Mouse (Mus musculus): Measurements from ENCODE around the gene Cyb5r4. TPM values are rescaled to one million over a fixed set of nuclear protein-coding genes. Genes with fewer than 3 reads are reported as not detected.
"Not testable (repeated sequence)": the region's sequence is repeated elsewhere in the genome, so short reads cannot be mapped to it uniquely, and the experiment has no call there.

Gene Cyb5r4
- total RNA-seq (2014; rRNA removed) (29.9 and 31.6 TPM in 2 replicates), polyA plus RNA-seq (2015; fragmentation: Nextera tagmentation; extraction: Ambion mirVana) (31.0 and 33.0 TPM in 2 replicates)

GRCm38 (mm10) chr9:87021778-87022523 is at the start of gene Cyb5r4:
Cyb5r4 (plus strand) TSS chr9:87022014.
- peak within 1 kb of the TSS; percentile 73 for H3K27ac ChIP-seq (ENCODE audit: low read depth, low read length)
- ATAC-seq (ENCODE audit: low FRiP score) (peak; percentile 100), DNase-seq (ENCODE audit: low spot score) (peak; percentile 97)
- H3K4me1 ChIP-seq (ENCODE audit: insufficient read depth, low read length), result peaks cover 9% of the 10 kb centered on the region
- H3K9me3 ChIP-seq (ENCODE audit: low read length), result no peaks in the 10 kb centered on the region
- under 1% methylated on average over 52 of the region's 52 CpGs for WGBS
- H3K4me2 ChIP-seq (ENCODE audit: low read depth, low read length, poor library complexity, severe bottlenecking), result peak within 1 kb of the TSS; percentile 49
- no peaks in the 10 kb centered on the region for H3K27me3 ChIP-seq (ENCODE audit: insufficient read depth, low read length)
- H3K9ac ChIP-seq (replicated peaks; ENCODE audit: low read length, poor library complexity, severe bottlenecking), result peak within 1 kb of the TSS; percentile 71
- TF ChIP-seq CTCF (IDR thresholded peaks at IDR 0.05), result no peak
- no peaks in the 10 kb centered on the region for H3K36me3 ChIP-seq (ENCODE audit: insufficient read depth, low read length)
- peak within 1 kb of the TSS; percentile 82 for H3K4me3 ChIP-seq (ENCODE audit: low read depth, low read length)

GRCm38 (mm10) chr9:86972471-86972870 is 49.3 kb upstream of the Cyb5r4 start:
- not testable (repeated sequence) for H3K9me3 ChIP-seq (ENCODE audit: low read length); ATAC-seq (ENCODE audit: low FRiP score); DNase-seq (ENCODE audit: low spot score); H3K4me1 ChIP-seq (ENCODE audit: insufficient read depth, low read length); H3K4me2 ChIP-seq (ENCODE audit: low read depth, low read length, poor library complexity, severe bottlenecking); H3K27ac ChIP-seq (ENCODE audit: low read depth, low read length); H3K36me3 ChIP-seq (ENCODE audit: insufficient read depth, low read length); H3K27me3 ChIP-seq (ENCODE audit: insufficient read depth, low read length); H3K4me3 ChIP-seq (ENCODE audit: low read depth, low read length); H3K9ac ChIP-seq (replicated peaks; ENCODE audit: low read length, poor library complexity, severe bottlenecking)

- Histone ChIP-seq H3K36me3 (ENCODE audit: insufficient read depth, low read length) (no peaks in the 10 kb centered on the region), H3K27ac (ENCODE audit: low read depth, low read length) (no peak overlapping the region), H3K4me3 (ENCODE audit: low read depth, low read length) (no peak overlapping the region), H3K4me1 (ENCODE audit: insufficient read depth, low read length) (no peaks in the 10 kb centered on the region), H3K9me3 (ENCODE audit: low read length) (no peaks in the 10 kb centered on the region), H3K9ac (replicated peaks; ENCODE audit: low read length, poor library complexity, severe bottlenecking) (no peak overlapping the region), H3K27me3 (ENCODE audit: insufficient read depth, low read length) (no peaks in the 10 kb centered on the region), H3K4me2 (ENCODE audit: low read depth, low read length, poor library complexity, severe bottlenecking) (no peak overlapping the region)
- DNase-seq (ENCODE audit: low spot score) (no peak), ATAC-seq (ENCODE audit: low FRiP score) (no peak)
- WGBS, result 74% methylated on average over 4 of the region's 4 CpGs
- TF ChIP-seq CTCF (IDR thresholded peaks at IDR 0.05), result no peak
These were observed 48.3 kb upstream of the Cyb5r4 start for GRCm38 (mm10) chr9:86973562-86973961.

- Histone ChIP-seq H3K9ac (replicated peaks; ENCODE audit: low read length, poor library complexity, severe bottlenecking) (no peak overlapping the region), H3K27me3 (ENCODE audit: insufficient read depth, low read length) (no peaks in the 10 kb centered on the region), H3K4me2 (ENCODE audit: low read depth, low read length, poor library complexity, severe bottlenecking) (no peak overlapping the region), H3K36me3 (ENCODE audit: insufficient read depth, low read length) (no peaks in the 10 kb centered on the region), H3K4me1 (ENCODE audit: insufficient read depth, low read length) (no peaks in the 10 kb centered on the region; the same call in 1 of the 2 replicates), H3K27ac (ENCODE audit: low read depth, low read length) (no peak overlapping the region), H3K4me3 (ENCODE audit: low read depth, low read length) (no peak overlapping the region), H3K9me3 (ENCODE audit: low read length) (no peaks in the 10 kb centered on the region)
- no peak for ATAC-seq (ENCODE audit: low FRiP score)
- TF ChIP-seq CTCF (IDR thresholded peaks at IDR 0.05), result no peak
- peak; percentile 44 for DNase-seq (ENCODE audit: low spot score)
- 85% methylated on average over 4 of the region's 4 CpGs for WGBS
These were observed 44.9 kb upstream of the Cyb5r4 start for GRCm38 (mm10) chr9:86976896-86977295.

- ATAC-seq (ENCODE audit: low FRiP score), result no peak
- TF ChIP-seq CTCF (IDR thresholded peaks at IDR 0.05), result no peak
- Histone ChIP-seq H3K4me3 (ENCODE audit: low read depth, low read length) (no peak overlapping the region), H3K27me3 (ENCODE audit: insufficient read depth, low read length) (no peaks in the 10 kb centered on the region), H3K9me3 (ENCODE audit: low read length) (no peaks in the 10 kb centered on the region), H3K9ac (replicated peaks; ENCODE audit: low read length, poor library complexity, severe bottlenecking) (no peak overlapping the region), H3K36me3 (ENCODE audit: insufficient read depth, low read length) (no peaks in the 10 kb centered on the region), H3K27ac (ENCODE audit: low read depth, low read length) (no peak overlapping the region), H3K4me2 (ENCODE audit: low read depth, low read length, poor library complexity, severe bottlenecking) (no peak overlapping the region), H3K4me1 (ENCODE audit: insufficient read depth, low read length) (no peaks in the 10 kb centered on the region; the same call in 1 of the 2 replicates)
- DNase-seq (ENCODE audit: low spot score), result no peak
- 82% methylated on average over 7 of the region's 7 CpGs for WGBS
These were observed 43.4 kb upstream of the Cyb5r4 start for GRCm38 (mm10) chr9:86978257-86978907.

- DNase-seq (ENCODE audit: low spot score) (no peak), ATAC-seq (ENCODE audit: low FRiP score) (no peak)
- H3K36me3 ChIP-seq (ENCODE audit: insufficient read depth, low read length), result no peaks in the 10 kb centered on the region
These were observed 41.8 kb upstream of the Cyb5r4 start for GRCm38 (mm10) chr9:86980048-86980447.

More at GRCm38 (mm10) chr9:86980048-86980447, 41.8 kb upstream of the Cyb5r4 start:
- Histone ChIP-seq H3K9ac (replicated peaks; ENCODE audit: low read length, poor library complexity, severe bottlenecking) (no peak overlapping the region), H3K27me3 (ENCODE audit: insufficient read depth, low read length) (no peaks in the 10 kb centered on the region), H3K4me1 (ENCODE audit: insufficient read depth, low read length) (no peaks in the 10 kb centered on the region; the same call in 1 of the 2 replicates), H3K27ac (ENCODE audit: low read depth, low read length) (no peak overlapping the region), H3K4me2 (ENCODE audit: low read depth, low read length, poor library complexity, severe bottlenecking) (no peak overlapping the region), H3K9me3 (ENCODE audit: low read length) (no peaks in the 10 kb centered on the region), H3K4me3 (ENCODE audit: low read depth, low read length) (no peak overlapping the region)
- TF ChIP-seq CTCF (IDR thresholded peaks at IDR 0.05), result no peak

Data from midbrain, postnatal 0 days (tissue).